Mouse (Mus musculus): ENCODE measurements around the gene Cadps.
"Not testable (repeated sequence)": the region's sequence is repeated elsewhere in the genome, so short reads cannot be mapped to it uniquely, and the experiment has no call there.

Gene Cadps

GRCm38 (mm10) chr14:12591829-12592228, 231.1 kb downstream of the Cadps start:
- no peak for DNase-seq (ENCODE audit: low spot score in 2 of 2)

GRCm38 (mm10) chr14:12583536-12583935, 239.3 kb downstream of the Cadps start:
- no peak for DNase-seq (ENCODE audit: low spot score in 2 of 2)

GRCm38 (mm10) chr14:12581657-12582056, 241.2 kb downstream of the Cadps start:
- DNase-seq (ENCODE audit: low spot score in 2 of 2) = no peak

GRCm38 (mm10) chr14:12580786-12581185, 242.1 kb downstream of the Cadps start:
- no peak for DNase-seq (ENCODE audit: low spot score in 2 of 2)

- no peak for DNase-seq (ENCODE audit: low spot score in 2 of 2)
These were observed 244.7 kb downstream of the Cadps start for GRCm38 (mm10) chr14:12578156-12578555.

GRCm38 (mm10) chr14:12577475-12578140, 245.3 kb downstream of the Cadps start:
- DNase-seq (ENCODE audit: low spot score in 2 of 2) = no peak

- DNase-seq (ENCODE audit: low spot score in 2 of 2) = no peak
These were observed 247.8 kb downstream of the Cadps start for GRCm38 (mm10) chr14:12575105-12575504.

- DNase-seq (ENCODE audit: low spot score in 2 of 2) = no peak
These were observed 248.5 kb downstream of the Cadps start for GRCm38 (mm10) chr14:12574336-12574735.

GRCm38 (mm10) chr14:12561730-12562129, 261.1 kb downstream of the Cadps start:
- DNase-seq (ENCODE audit: low spot score in 2 of 2) = not testable (repeated sequence)

GRCm38 (mm10) chr14:12560233-12560577, 262.7 kb downstream of the Cadps start:
- DNase-seq (ENCODE audit: low spot score in 2 of 2) = no peak

- DNase-seq (ENCODE audit: low spot score in 2 of 2) = no peak
These were observed 263.2 kb downstream of the Cadps start for GRCm38 (mm10) chr14:12559574-12560232.

GRCm38 (mm10) chr14:12558920-12559573, 263.8 kb downstream of the Cadps start:
- no peak for DNase-seq (ENCODE audit: low spot score in 2 of 2)

- DNase-seq (ENCODE audit: low spot score in 2 of 2) = no peak
These were observed 268.4 kb downstream of the Cadps start for GRCm38 (mm10) chr14:12554486-12554885.

- no peak for DNase-seq (ENCODE audit: low spot score in 2 of 2)
These were observed 271.5 kb downstream of the Cadps start for GRCm38 (mm10) chr14:12551353-12551752.

- DNase-seq (ENCODE audit: low spot score in 2 of 2) = no peak
These were observed 271.9 kb downstream of the Cadps start for GRCm38 (mm10) chr14:12550931-12551330.

GRCm38 (mm10) chr14:12549290-12549689, 273.6 kb downstream of the Cadps start:
- DNase-seq (ENCODE audit: low spot score in 2 of 2) = no peak

GRCm38 (mm10) chr14:12547496-12547895, 275.4 kb downstream of the Cadps start:
- no peak for DNase-seq (ENCODE audit: low spot score in 2 of 2)

- DNase-seq (ENCODE audit: low spot score in 2 of 2) = no peak
These were observed 281.1 kb downstream of the Cadps start for GRCm38 (mm10) chr14:12541733-12542132.

GRCm38 (mm10) chr14:12539071-12539470, 283.8 kb downstream of the Cadps start:
- DNase-seq (ENCODE audit: low spot score in 2 of 2) = no peak

GRCm38 (mm10) chr14:12531101-12531500, 291.8 kb downstream of the Cadps start:
- no peak for DNase-seq (ENCODE audit: low spot score in 2 of 2)

GRCm38 (mm10) chr14:12530554-12530953, 292.3 kb downstream of the Cadps start:
- DNase-seq (ENCODE audit: low spot score in 2 of 2) = no peak

GRCm38 (mm10) chr14:12529961-12530542, 292.8 kb downstream of the Cadps start:
- no peak for DNase-seq (ENCODE audit: low spot score in 2 of 2)

- DNase-seq (ENCODE audit: low spot score in 2 of 2) = no peak
These were observed 295.6 kb downstream of the Cadps start for GRCm38 (mm10) chr14:12527296-12527695.

Measured in thymus, postnatal 10 days (tissue).